Mouse (Mus musculus) forebrain, embryonic 14.5 days (tissue): ENCODE results near the gene Rnf26. TPM values are rescaled to one million over a fixed set of nuclear protein-coding genes. Genes with fewer than 3 reads are reported as not detected.

Experiments
- polyA plus RNA-seq: library from polyadenylated mRNA; unstranded; fragments of >200 nt; fragmentation: Nextera tagmentation; extraction: Ambion mirVana; gene quantifications from 2 replicates; pipeline ENCODE4 v1.2.1, GENCODE M21; 2014

Rnf26 gene
- polyA plus RNA-seq, 1 experiment from 2014 or later = 31.3 TPM

Other genes with a start within 250 kb of the Rnf26 start
- 3.6 and 5.0 TPM in 2 replicates for gene Thy1, start 70.1 kb downstream of the Rnf26 start, polyA plus RNA-seq
- gene Usp2, start 46.5 kb downstream of the Rnf26 start, polyA plus RNA-seq = 6.9 and 8.2 TPM in 2 replicates
- 0.31 TPM in 1 of 2 replicates, not detected in the other for gene Mfrp, start 11.8 kb downstream of the Rnf26 start, polyA plus RNA-seq
- 2.6 and 3.2 TPM in 2 replicates for gene C1qtnf5, start 6.3 kb downstream of the Rnf26 start, polyA plus RNA-seq
- 0.11 and 0.16 TPM in 2 replicates for gene Gm49380, start within 50 bp of the Rnf26 start, polyA plus RNA-seq
- 13.2 and 14.1 TPM in 2 replicates for gene Mcam, start 21.0 kb upstream of the Rnf26 start, polyA plus RNA-seq
- 13.4 and 17.3 TPM in 2 replicates for gene Cbl, start 120.5 kb upstream of the Rnf26 start, polyA plus RNA-seq
- not detected in 2 replicates for gene Ccdc153, start 127.2 kb upstream of the Rnf26 start, polyA plus RNA-seq
- 0.32 and 0.52 TPM in 2 replicates for gene Pdzd3, start 138.0 kb upstream of the Rnf26 start, polyA plus RNA-seq
- 4.6 and 4.8 TPM in 2 replicates for gene Nlrx1, start 155.1 kb upstream of the Rnf26 start, polyA plus RNA-seq
- 7.1 and 8.1 TPM in 2 replicates for gene Abcg4, start 175.1 kb upstream of the Rnf26 start, polyA plus RNA-seq
- 18.4 and 24.8 TPM in 2 replicates for gene Hinfp, start 192.2 kb upstream of the Rnf26 start, polyA plus RNA-seq
- gene C2cd2l, start 206.8 kb upstream of the Rnf26 start, polyA plus RNA-seq = 16.3 and 22.2 TPM in 2 replicates
- gene Dpagt1, start 212.5 kb upstream of the Rnf26 start, polyA plus RNA-seq = 38.2 and 39.7 TPM in 2 replicates
- 215 and 240 TPM in 2 replicates for gene H2afx, start 221.2 kb upstream of the Rnf26 start, polyA plus RNA-seq
- gene Hmbs, start 230.7 kb upstream of the Rnf26 start, polyA plus RNA-seq = 68.5 and 74.3 TPM in 2 replicates
- 33.3 and 33.8 TPM in 2 replicates for gene Vps11, start 248.2 kb upstream of the Rnf26 start, polyA plus RNA-seq